Mouse (Mus musculus): ENCODE data around the gene Abl1.

Gene Abl1

DNA sequence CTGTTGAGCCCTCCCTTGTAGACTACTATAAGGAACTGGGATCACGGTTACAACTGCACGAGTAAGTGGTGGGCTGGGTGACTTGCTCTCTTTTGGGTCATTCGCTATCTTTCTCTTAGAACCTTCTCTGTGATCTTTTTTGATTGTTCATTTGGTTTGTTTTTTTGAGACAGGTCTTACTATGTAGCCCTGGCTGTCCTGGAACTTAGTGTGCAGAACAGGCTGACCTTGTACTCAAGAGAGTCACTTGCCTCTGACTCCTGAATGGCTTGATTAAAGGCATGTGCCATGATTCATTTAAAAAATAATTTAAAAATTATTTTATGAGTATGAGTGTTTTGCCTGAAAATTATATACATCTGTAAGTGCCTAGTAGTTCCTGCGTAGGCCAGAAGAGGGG lies 26.6 kb downstream of the Abl1 start:
- Histone ChIP-seq H3K27me3 (ENCODE audit: control insufficient read depth, insufficient read depth, low read length, poor library complexity, severe bottlenecking) (no peaks in the 10 kb centered on the region), H3K36me3 (ENCODE audit: control insufficient read depth, insufficient read depth, low read length, poor library complexity, severe bottlenecking) (peaks cover 4% of the 10 kb centered on the region; the same call in 1 of the 2 replicates)
- no peak for DNase-seq (ENCODE audit: low read depth, low spot score)

DNA sequence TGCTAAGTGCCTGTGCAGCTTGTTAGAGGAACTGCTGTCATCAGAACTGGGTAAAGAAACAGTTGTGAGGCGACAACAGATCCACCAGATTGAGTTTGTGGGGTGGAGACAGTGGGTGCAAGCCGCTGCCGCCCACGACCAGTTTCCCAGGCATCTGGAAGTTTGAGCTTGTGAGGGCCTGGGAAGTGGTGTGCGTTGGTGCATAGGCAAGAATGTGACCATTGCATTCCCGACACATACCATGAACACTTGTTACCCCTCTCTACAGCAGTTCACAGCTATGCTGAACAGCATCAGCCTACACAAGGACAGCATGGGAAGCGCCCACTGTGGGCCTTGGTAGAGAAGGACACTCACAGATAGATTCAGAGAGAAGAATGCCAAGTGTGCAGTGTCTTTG lies 27.8 kb downstream of the Abl1 start:
- DNase-seq (ENCODE audit: low read depth, low spot score) = no peak
- H3K27me3 ChIP-seq (ENCODE audit: control insufficient read depth, insufficient read depth, low read length, poor library complexity, severe bottlenecking) = no peaks in the 10 kb centered on the region
- peaks cover 2% of the 10 kb centered on the region; the same call in 1 of the 2 replicates for H3K36me3 ChIP-seq (ENCODE audit: control insufficient read depth, insufficient read depth, low read length, poor library complexity, severe bottlenecking)

DNA sequence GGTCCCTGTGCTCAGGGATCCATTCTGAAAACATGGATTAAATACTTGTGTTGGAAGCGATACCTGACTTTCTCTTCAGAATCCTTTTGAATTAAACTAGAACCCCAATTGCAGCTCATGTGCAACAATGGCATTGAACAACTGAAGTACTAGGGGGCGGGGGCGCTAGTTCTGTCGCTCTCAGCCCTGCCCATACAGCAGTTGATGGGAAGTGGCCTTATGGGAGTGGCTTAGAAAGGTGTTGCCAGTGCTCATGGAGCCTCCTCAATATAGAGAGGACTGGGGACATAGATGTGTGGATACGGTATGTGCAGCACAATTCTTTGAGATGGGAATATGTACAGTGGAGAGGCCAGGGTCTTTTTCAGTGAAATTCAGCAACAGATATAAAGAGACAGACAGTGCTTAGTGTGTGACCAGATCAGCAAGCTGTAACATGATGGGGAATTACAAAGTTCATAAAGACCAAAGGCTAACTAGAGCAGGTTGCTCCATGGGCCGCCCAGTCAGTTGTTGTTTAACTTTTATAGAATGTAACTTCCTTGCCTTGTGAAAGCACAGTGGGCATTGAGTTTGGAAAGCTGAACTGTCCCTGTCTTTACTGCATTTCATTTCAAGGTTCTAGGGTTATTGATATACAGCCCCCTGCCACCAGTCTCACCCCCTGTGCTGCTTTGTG lies 31.2 kb downstream of the Abl1 start:
- H3K36me3 ChIP-seq (ENCODE audit: control insufficient read depth, insufficient read depth, low read length, poor library complexity, severe bottlenecking) = no peaks in the 10 kb centered on the region
- H3K27me3 ChIP-seq (ENCODE audit: control insufficient read depth, insufficient read depth, low read length, poor library complexity, severe bottlenecking) = no peaks in the 10 kb centered on the region
- DNase-seq (ENCODE audit: low read depth, low spot score) = no peak

DNA sequence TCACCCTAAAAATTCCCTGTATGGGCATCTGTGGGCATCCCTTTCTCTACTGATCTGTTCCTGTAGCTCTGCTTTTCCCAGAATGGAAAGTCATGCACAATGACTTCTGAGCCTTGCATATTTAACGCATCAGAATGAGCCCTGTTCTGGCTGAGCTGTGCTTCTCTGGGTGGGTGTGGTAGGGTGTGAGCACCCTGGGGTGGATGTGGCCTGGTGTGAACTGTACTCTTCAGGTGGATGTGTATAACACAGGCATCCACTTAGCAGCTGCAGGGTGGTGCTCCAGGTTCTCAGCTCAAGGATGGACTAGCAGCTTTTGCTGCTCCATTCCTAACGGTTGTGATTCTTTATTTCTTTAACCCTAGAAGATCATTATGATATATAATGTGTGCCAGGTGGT lies 31.8 kb downstream of the Abl1 start:
- H3K27me3 ChIP-seq (ENCODE audit: control insufficient read depth, insufficient read depth, low read length, poor library complexity, severe bottlenecking) = no peaks in the 10 kb centered on the region
- no peaks in the 10 kb centered on the region for H3K36me3 ChIP-seq (ENCODE audit: control insufficient read depth, insufficient read depth, low read length, poor library complexity, severe bottlenecking)
- DNase-seq (ENCODE audit: low read depth, low spot score) = no peak

DNA sequence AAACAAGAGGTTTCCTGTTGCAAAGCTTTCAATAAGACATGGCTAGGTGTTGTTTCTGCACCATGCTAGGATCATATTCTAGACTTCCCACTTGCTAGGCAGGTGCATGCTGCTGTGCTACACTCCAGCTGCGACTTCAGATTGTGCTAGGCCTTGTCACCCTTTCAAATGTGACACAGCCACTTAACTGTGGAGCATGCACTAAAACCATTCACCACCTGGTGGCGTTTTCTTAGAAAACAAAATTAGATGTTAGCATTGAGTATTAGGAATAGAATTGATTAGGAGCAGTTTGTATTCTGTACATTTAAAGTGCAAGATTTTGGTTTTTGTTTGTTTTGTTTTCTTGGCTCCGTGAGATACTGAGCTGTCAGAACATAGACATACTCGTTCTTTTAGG lies 32.6 kb downstream of the Abl1 start:
- DNase-seq (ENCODE audit: low read depth, low spot score) = peak; percentile 38
- H3K36me3 ChIP-seq (ENCODE audit: control insufficient read depth, insufficient read depth, low read length, poor library complexity, severe bottlenecking) = no peaks in the 10 kb centered on the region
- H3K27me3 ChIP-seq (ENCODE audit: control insufficient read depth, insufficient read depth, low read length, poor library complexity, severe bottlenecking) = no peaks in the 10 kb centered on the region

DNA sequence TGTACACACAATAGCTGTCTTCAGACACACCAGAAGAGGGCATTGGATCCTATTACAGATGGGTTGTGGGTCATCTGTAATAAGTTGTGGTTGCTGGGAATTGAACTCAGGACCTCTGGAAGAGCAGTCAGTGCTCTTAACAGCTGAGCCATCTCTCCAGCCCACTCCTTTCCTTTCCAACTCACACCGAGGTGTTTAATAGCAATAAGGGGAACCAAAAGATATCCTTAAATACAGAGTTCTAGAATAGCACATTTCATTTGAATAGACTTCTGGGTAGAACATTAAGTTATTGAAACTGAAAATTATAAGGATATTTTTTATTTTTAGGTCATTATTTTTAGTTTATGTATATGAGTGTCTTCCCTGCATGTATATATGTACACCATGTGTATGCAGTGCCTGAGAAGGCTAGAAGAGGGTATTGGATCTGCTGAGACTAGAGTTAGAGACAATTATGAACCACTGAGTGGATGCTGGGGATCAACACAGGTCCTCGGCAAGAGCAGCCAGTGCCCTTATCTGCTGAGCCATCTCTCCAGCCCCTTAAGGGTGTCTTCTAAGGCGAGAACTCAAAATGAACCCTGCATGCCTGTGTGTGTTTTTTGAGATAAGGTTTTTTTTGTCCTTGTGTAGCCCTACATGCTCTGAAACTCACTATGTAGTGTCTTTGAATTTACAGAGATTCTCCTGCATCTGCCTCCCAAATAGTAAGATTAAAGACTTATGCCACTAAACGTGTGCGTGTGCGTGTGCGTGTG lies 36.7 kb downstream of the Abl1 start:
- Histone ChIP-seq H3K36me3 (ENCODE audit: control insufficient read depth, insufficient read depth, low read length, poor library complexity, severe bottlenecking) (no peaks in the 10 kb centered on the region), H3K27me3 (ENCODE audit: control insufficient read depth, insufficient read depth, low read length, poor library complexity, severe bottlenecking) (no peaks in the 10 kb centered on the region)
- DNase-seq (ENCODE audit: low read depth, low spot score) = no peak

DNA sequence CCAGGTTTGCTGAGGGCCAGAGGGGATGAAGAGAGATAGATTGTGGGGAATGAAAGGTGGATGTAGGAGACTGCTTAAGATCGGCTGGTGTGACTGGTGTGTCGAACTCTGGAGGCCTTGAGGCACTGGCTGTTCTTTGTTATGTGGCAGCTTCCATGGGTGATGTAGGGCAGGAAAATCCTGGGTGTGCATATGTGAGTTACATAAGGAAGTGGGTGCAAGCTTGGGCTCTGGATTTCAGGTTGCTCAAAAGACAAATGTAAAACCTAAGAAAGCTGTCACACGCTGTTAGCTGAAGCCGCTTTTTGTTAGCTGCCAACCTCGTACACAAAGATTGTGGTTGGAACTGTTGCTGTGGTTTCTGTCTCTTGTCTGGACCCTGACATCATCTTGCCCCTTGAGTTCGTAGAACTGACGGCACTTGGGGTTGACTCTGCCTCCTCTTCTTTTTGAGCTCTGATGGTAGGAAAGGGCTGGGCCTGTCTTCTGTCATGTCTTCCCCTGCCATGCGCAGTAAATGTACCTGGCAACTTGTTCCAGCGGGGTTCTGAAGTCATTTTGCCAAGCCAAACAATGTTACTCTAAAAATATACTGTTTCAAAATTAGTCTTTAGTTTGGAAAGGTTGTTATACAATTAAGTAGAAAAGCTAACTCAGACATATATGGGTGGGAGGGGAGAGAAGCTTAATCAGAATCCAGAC lies 39.6 kb downstream of the Abl1 start:
- no peaks in the 10 kb centered on the region; the same call in 1 of the 2 replicates for H3K36me3 ChIP-seq (ENCODE audit: control insufficient read depth, insufficient read depth, low read length, poor library complexity, severe bottlenecking)

DNA sequence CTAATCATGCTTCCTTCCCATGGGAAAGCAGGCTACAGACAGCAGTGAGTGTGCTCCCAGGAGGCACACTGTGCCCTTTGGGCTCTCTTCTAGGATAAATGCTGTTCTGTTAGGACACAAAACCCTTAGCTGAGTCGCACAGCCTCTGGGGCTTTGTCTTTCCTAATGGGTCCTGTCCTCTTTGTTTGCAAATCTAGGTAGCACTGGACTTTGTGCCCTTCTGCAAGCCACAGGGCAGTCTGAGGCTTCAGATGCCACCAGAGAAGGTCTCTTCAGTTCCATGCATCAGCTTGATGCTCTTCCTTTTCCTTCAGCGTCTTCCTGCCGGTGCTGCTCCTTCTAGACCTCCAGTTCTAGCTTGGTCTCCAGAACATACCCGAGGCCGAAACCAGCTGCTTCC lies 42.5 kb downstream of the Abl1 start:
- H3K27me3 ChIP-seq (ENCODE audit: control insufficient read depth, insufficient read depth, low read length, poor library complexity, severe bottlenecking) = no peaks in the 10 kb centered on the region
- DNase-seq (ENCODE audit: low read depth, low spot score) = no peak
- H3K36me3 ChIP-seq (ENCODE audit: control insufficient read depth, insufficient read depth, low read length, poor library complexity, severe bottlenecking) = no peaks in the 10 kb centered on the region; the same call in 1 of the 2 replicates

More for the DNA sequence above, 39.6 kb downstream of the Abl1 start:
- DNase-seq (ENCODE audit: low read depth, low spot score) = no peak
- H3K27me3 ChIP-seq (ENCODE audit: control insufficient read depth, insufficient read depth, low read length, poor library complexity, severe bottlenecking) = no peaks in the 10 kb centered on the region

DNA sequence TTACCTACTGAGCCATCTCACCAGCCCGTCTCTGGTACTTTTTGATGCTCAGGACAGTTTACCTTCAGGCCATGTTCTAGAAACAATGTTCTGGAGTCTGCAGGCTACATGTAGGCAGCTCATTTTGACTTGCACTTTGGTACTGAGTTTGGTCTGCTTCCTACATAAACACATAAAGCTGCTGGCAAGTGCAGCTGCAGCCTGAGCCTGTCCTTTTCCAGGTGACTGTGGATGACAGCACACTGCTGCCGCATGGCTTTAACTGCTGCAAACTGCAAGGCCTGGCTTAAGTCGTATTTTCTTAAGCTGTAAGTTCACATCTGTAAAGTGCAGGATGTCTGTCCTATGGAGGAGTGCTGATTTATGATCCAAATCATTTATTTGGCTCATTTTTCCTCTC lies 44.3 kb downstream of the Abl1 start:
- no peak for DNase-seq (ENCODE audit: low read depth, low spot score)
- no peaks in the 10 kb centered on the region; the same call in 1 of the 2 replicates for H3K36me3 ChIP-seq (ENCODE audit: control insufficient read depth, insufficient read depth, low read length, poor library complexity, severe bottlenecking)
- no peaks in the 10 kb centered on the region for H3K27me3 ChIP-seq (ENCODE audit: control insufficient read depth, insufficient read depth, low read length, poor library complexity, severe bottlenecking)

DNA sequence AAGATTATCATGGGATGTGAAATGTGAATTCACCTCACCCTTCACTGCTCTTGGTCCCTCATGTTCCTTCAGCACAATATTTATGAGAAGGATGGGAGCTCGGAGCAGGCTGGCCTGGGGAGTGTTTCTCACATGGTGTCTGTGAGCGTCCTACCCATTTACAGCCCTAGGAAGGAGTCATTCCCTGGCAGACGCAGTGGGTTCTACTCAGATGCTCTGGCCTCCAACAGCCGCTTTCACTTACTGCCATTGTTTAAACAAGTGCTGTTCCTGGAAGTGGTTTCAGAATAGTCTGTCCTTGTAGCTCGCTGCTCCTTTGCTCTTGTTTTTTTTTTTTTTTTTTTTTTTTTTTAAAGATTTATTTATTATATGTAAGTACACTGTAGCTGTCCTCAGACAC lies 45.4 kb downstream of the Abl1 start:
- no peaks in the 10 kb centered on the region; the same call in 1 of the 2 replicates for H3K36me3 ChIP-seq (ENCODE audit: control insufficient read depth, insufficient read depth, low read length, poor library complexity, severe bottlenecking)
- no peaks in the 10 kb centered on the region for H3K27me3 ChIP-seq (ENCODE audit: control insufficient read depth, insufficient read depth, low read length, poor library complexity, severe bottlenecking)
- DNase-seq (ENCODE audit: low read depth, low spot score) = no peak

DNA sequence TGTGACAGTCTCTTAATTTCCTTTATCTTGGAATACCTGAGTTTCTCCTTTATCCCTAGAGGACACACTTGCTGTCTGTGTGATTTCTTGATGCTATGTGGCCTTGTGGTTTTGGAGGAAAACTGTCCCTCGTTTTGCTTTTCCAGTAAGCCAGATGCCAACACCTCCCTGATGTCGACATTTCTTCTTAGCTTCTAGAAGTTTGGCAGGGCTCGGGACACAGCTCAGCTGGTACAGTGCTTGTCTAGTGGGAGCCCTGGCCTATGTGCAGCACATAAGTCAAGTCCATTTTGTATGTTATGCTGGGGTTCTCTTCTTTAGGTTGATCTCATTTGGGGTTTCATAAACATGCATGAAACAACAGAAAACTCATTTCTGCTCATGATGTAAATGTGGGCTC lies 50.9 kb downstream of the Abl1 start:
- Histone ChIP-seq H3K36me3 (ENCODE audit: control insufficient read depth, insufficient read depth, low read length, poor library complexity, severe bottlenecking) (0 out of 2 replicates have a peak, but pooled peaks cover 2% of the 10 kb centered on the region), H3K27me3 (ENCODE audit: control insufficient read depth, insufficient read depth, low read length, poor library complexity, severe bottlenecking) (no peaks in the 10 kb centered on the region)

DNA sequence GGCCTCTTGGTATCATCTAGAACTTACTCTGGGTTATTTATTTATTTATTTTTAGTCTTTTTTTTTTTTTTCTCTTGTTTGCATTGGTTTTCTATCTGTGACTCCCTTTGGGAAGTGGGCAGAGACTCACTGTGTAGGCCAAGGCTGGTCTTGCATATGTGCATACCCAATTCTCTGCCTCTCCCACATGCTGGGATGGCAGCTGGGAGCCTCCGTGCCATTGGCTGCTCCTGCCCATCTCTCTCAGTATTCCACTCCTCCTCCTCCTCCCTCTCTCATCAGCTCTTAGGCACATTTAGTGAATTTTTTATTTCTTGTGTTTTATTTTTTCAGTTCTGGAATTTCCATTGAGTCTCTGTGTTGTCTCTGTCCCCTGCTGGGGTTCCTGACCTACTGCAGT lies 53.6 kb downstream of the Abl1 start:
- DNase-seq (ENCODE audit: low read depth, low spot score) = no peak
- Histone ChIP-seq H3K27me3 (ENCODE audit: control insufficient read depth, insufficient read depth, low read length, poor library complexity, severe bottlenecking) (no peaks in the 10 kb centered on the region), H3K36me3 (ENCODE audit: control insufficient read depth, insufficient read depth, low read length, poor library complexity, severe bottlenecking) (0 out of 2 replicates have a peak, but pooled peaks cover 2% of the 10 kb centered on the region)

More for the DNA sequence above, 50.9 kb downstream of the Abl1 start:
- no peak for DNase-seq (ENCODE audit: low read depth, low spot score)

DNA sequence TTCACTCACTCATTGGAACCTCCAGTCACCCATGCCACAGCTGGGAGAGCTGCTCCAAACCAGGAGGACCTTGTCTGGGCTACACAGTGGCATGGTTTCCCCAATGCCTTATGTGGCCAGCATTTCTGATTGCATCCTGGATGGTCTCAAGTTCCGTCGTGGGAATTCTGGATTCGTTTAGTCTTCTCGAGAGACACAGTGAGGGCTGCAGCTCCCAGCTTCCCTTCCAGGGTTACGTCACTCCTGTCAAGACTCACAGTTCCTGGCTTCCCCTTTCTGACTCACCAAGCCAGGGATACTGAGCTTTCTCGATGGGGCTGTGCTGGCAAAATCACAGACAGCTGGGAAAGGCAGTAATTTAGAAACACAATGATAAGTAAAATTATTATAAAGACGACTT lies 54.0 kb downstream of the Abl1 start:
- Histone ChIP-seq H3K36me3 (ENCODE audit: control insufficient read depth, insufficient read depth, low read length, poor library complexity, severe bottlenecking) (0 out of 2 replicates have a peak, but pooled peaks cover 2% of the 10 kb centered on the region), H3K27me3 (ENCODE audit: control insufficient read depth, insufficient read depth, low read length, poor library complexity, severe bottlenecking) (no peaks in the 10 kb centered on the region)
- no peak for DNase-seq (ENCODE audit: low read depth, low spot score)

DNA sequence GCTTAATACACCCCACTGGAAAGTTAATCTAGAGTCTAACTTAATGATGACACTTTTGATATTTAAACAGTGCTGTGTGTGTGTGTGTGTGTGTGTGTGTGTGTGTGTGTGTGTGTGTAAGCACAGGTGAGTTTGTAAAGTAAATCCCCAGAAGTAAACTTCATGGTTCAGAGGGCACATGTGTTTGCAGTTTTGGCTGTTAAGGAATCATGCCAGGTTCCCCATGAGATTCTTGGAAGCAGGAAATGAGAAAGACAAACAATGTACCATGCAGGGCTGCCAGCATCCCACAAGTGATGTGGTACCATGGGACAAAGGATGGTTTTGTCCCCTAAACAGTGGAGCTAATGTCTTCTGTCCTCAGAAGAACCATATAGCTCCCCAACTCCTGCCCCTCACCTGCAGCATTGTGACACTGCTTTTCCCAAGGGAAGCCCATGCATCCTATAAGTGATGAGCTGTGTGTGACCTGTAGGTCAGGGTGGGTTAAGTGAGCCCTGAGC lies 57.6 kb downstream of the Abl1 start:
- Histone ChIP-seq H3K36me3 (ENCODE audit: control insufficient read depth, insufficient read depth, low read length, poor library complexity, severe bottlenecking) (0 out of 2 replicates have a peak, but pooled peaks cover 2% of the 10 kb centered on the region), H3K27me3 (ENCODE audit: control insufficient read depth, insufficient read depth, low read length, poor library complexity, severe bottlenecking) (no peaks in the 10 kb centered on the region)
- DNase-seq (ENCODE audit: low read depth, low spot score) = no peak

DNA sequence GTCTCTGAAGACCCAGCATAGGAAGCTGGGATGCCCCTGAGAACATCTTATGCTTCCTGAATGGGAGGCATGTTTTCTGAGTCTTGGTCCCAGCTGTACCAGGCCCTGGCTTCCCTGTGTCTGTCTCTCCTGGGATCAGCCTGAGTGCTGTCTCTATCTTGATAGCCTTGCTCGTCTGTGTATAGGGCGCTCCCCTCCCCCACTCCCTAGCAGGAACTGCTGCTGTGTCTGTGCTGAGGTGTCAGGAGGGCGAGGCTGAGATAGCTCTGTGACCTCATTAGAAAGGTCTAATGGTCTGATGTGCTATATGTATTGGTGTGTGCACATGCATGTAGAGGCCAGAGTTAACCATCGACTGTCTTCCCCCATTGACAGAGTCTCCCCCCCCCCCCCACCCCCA lies 58.7 kb downstream of the Abl1 start:
- DNase-seq (ENCODE audit: low read depth, low spot score) = no peak
- Histone ChIP-seq H3K27me3 (ENCODE audit: control insufficient read depth, insufficient read depth, low read length, poor library complexity, severe bottlenecking) (no peaks in the 10 kb centered on the region), H3K36me3 (ENCODE audit: control insufficient read depth, insufficient read depth, low read length, poor library complexity, severe bottlenecking) (0 out of 2 replicates have a peak, but pooled peaks cover 2% of the 10 kb centered on the region)

Measured in splenic B cell, adult 2 months (primary cell).